Mouse (Mus musculus): ENCODE data around the gene Ly6g6f. TPM values are rescaled to one million over a fixed set of nuclear protein-coding genes. Genes with fewer than 3 reads are reported as not detected.

Ly6g6f gene
- polyA plus RNA-seq, 1 experiment from 2014 or later = 0.88 TPM

DNA sequence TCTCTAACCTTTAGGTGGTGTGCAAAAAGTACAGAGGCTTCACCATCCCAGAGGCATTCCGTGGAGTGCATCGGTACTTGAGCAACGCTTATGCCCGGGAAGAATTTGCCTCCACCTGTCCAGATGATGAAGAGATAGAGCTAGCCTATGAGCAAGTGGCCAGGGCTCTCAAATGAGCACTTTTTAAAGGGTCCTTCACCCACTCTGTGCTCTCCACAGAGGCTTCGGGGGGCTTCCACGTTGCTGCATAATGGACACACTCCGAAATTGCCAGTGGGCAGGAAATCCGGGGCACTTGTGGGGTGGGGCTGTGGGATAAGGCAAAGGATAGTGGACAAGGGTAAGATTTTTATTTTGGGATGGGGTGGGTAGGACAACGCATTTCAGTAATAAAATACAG is 27.1 kb downstream of the Ly6g6f start:
- Histone ChIP-seq H3K4me3 (ENCODE audit: low read depth, low read length) (no peak overlapping the region; the same call in 1 of the 2 replicates), H3K9me3 (ENCODE audit: control insufficient read depth, low read length) (no peaks in the 10 kb centered on the region; the same call in none of the 2 replicates), H3K27ac (ENCODE audit: low read depth, low read length) (no peak overlapping the region; the same call in 1 of the 2 replicates), H3K9ac (ENCODE audit: low read length) (peak overlapping the region; percentile 23; the same call in 1 of the 2 replicates), H3K36me3 (ENCODE audit: control insufficient read depth, insufficient read depth, low read length) (peaks cover 18% of the 10 kb centered on the region), H3K27me3 (ENCODE audit: control insufficient read depth, insufficient read depth, low read length) (no peaks in the 10 kb centered on the region), H3K4me1 (replicated peaks; ENCODE audit: control insufficient read depth, insufficient read depth, low read length) (peaks cover 12% of the 10 kb centered on the region), H3K4me2 (ENCODE audit: low read depth, low read length, severe bottlenecking) (peak overlapping the region; percentile 73; the same call in 1 of the 2 replicates)
- 78% methylated on average over 9 of the region's 9 CpGs for WGBS
- DNase-seq (ENCODE audit: low spot score) = no peak
- ATAC-seq (replicated peaks; ENCODE audit: low FRiP score) = 0 out of 2 replicates have a peak, but pooled peaks have one; percentile 1

DNA sequence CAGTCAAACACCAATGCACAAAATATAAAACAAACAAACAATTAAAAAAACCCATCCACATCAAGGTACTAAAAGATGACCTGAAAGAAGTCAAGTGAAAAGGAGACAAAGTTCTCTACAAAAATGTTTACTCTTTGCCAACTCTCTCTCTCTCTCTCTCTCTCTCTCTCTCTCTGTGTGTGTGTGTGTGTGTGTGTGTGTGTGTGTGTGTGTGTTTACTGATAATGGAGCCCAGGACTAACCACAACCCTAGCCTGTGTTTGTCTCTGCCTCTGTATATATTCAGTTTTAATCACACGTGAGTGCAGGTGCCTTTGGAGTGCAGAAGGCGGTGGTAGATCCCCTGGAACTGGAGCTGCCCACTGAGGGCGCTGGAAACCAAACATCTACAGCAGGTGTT is 28.3 kb downstream of the Ly6g6f start:
- Histone ChIP-seq H3K36me3 (ENCODE audit: control insufficient read depth, insufficient read depth, low read length) (peaks cover 18% of the 10 kb centered on the region), H3K27me3 (ENCODE audit: control insufficient read depth, insufficient read depth, low read length) (no peaks in the 10 kb centered on the region), H3K4me3 (ENCODE audit: low read depth, low read length) (no peak overlapping the region), H3K4me2 (ENCODE audit: low read depth, low read length, severe bottlenecking) (no peak overlapping the region), H3K4me1 (replicated peaks; ENCODE audit: control insufficient read depth, insufficient read depth, low read length) (peaks cover 14% of the 10 kb centered on the region), H3K9me3 (ENCODE audit: control insufficient read depth, low read length) (no peaks in the 10 kb centered on the region; the same call in none of the 2 replicates), H3K9ac (ENCODE audit: low read length) (no peak overlapping the region), H3K27ac (ENCODE audit: low read depth, low read length) (no peak overlapping the region)
- ATAC-seq (replicated peaks; ENCODE audit: low FRiP score) = no peak
- 78% methylated on average over 3 of the region's 3 CpGs for WGBS
- DNase-seq (ENCODE audit: low spot score) = no peak

DNA sequence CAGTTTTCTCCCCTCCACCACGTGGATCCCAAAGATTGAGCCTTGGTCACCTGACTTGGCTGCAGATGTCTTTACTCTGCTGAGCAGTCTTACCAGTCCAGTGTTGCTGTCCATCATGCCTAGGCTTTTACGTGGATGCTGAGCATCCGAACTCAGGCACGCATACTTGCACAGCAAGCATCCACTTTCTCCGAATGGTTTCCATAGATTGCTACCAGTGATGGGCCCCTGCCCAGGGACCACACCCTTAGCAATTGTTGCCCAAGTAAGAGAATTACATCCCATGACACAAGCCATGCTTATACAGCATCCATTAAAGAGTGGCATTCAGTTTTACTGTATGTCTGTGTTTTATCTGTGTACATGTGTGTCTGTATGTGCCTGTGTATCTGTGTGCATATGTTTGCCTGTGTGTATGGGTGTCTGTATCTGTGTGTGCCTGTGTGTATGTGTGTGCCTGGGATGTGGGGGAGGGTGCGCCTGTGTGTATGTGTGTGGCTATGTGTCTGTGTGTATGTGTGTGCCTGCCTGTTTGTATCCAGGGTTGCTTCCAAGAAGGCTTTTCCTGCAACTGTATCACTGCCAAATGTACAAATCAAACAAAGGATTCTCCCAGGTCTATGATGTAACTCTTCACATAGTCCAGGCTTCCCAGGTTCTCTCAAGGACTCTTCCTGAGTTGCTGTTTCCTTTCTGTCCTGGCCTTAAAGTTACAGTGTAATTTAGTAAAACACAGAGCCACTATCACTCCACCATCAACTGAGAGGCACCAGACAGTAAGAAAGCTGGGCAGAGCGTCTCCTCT is 29.5 kb downstream of the Ly6g6f start:
- WGBS = 95% methylated on average over 7 of the region's 7 CpGs
- H3K36me3 ChIP-seq (ENCODE audit: control insufficient read depth, insufficient read depth, low read length) = peaks cover 11% of the 10 kb centered on the region

DNA sequence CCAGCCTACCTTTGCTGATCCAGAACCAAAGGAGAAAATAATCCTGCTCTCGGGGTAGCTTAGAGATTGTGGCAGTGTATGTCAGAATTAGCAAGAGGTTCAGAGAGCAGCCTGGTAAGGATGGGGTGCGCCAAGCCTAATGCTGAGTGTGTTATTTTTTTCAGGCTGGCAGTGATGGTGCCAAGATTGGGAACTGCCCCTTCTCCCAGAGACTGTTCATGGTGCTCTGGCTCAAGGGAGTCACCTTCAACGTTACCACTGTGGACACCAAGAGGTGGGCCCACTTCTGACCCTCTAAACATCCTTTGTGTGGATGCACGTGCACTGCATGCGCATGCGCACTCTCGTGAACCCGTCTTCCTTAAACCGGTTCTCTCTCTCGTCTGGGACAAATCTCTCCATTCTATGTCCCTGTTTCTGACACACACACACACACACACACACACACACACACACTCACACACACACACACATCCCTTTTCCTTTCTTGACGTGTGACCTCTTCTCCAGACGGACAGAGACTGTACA is 33.1 kb downstream of the Ly6g6f start:
- H3K36me3 ChIP-seq (ENCODE audit: control insufficient read depth, insufficient read depth, low read length) = peaks cover 11% of the 10 kb centered on the region
- peak overlapping the region; percentile 74 for H3K9ac ChIP-seq (ENCODE audit: low read length)
- H3K4me3 ChIP-seq (ENCODE audit: low read depth, low read length) = peak overlapping the region; percentile 58; the same call in 1 of the 2 replicates
- H3K27me3 ChIP-seq (ENCODE audit: control insufficient read depth, insufficient read depth, low read length) = no peaks in the 10 kb centered on the region
- ATAC-seq (replicated peaks; ENCODE audit: low FRiP score) = no peak
- H3K4me2 ChIP-seq (ENCODE audit: low read depth, low read length, severe bottlenecking) = peak overlapping the region; percentile 88
- no peak for DNase-seq (ENCODE audit: low spot score)
- peaks cover 25% of the 10 kb centered on the region for H3K4me1 ChIP-seq (replicated peaks; ENCODE audit: control insufficient read depth, insufficient read depth, low read length)
- peak overlapping the region; percentile 91 for H3K27ac ChIP-seq (ENCODE audit: low read depth, low read length)
- 87% methylated on average over 12 of the region's 12 CpGs for WGBS
- H3K9me3 ChIP-seq (ENCODE audit: control insufficient read depth, low read length) = no peaks in the 10 kb centered on the region; the same call in none of the 2 replicates

More for the DNA sequence above, 29.5 kb downstream of the Ly6g6f start:
- no peaks in the 10 kb centered on the region for H3K27me3 ChIP-seq (ENCODE audit: control insufficient read depth, insufficient read depth, low read length)
- no peak overlapping the region for H3K4me3 ChIP-seq (ENCODE audit: low read depth, low read length)
- no peak for ATAC-seq (replicated peaks; ENCODE audit: low FRiP score)
- no peak overlapping the region for H3K27ac ChIP-seq (ENCODE audit: low read depth, low read length)
- DNase-seq (ENCODE audit: low spot score) = no peak
- H3K9me3 ChIP-seq (ENCODE audit: control insufficient read depth, low read length) = no peaks in the 10 kb centered on the region; the same call in none of the 2 replicates
- H3K4me2 ChIP-seq (ENCODE audit: low read depth, low read length, severe bottlenecking) = no peak overlapping the region
- no peak overlapping the region for H3K9ac ChIP-seq (ENCODE audit: low read length)
- peaks cover 21% of the 10 kb centered on the region for H3K4me1 ChIP-seq (replicated peaks; ENCODE audit: control insufficient read depth, insufficient read depth, low read length)

DNA sequence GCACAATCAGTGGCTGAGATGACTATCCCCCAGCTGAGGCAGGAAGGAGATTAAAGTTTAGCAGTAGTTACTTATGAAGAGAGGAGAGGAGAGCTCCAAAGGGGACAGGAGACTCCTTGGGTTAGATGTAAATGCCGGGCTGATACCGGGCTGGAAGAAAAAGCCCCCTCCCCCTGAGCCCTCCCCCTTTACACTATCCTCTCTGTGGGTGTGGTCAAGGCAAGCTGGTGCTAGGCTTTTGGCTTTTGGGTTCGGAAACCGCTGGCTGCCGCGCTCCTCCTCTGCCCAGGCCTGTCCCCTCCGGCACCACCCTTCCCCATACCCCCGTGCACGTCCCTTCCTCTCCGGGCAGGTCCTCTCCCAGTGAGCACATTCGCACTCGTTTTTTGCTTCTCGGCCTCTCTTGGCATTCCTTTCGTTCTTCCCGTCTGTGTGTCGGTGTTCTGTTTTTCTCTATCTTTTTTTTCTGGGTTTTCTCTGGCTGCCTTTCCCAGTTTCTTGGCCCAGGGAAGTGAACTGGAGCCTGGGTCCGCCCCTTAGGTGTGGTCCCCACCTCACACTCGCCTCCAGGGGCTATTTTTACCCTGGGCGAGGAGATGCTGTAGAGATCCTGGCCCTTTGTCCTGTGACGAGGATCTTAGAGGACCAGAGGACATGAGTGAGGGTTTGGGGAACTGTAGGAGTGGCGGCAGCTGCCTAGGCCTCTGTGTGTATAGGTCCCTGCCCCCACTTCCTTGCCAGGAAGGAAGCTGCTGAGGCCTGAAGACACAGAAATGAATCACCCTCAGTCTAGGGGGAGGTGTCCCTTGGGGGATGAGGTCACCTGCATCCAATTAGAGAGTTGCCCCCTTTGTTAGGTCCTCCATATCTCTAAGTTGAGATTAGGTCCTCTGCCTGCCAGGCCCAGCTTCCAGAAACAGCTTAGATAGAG is 34.0 kb downstream of the Ly6g6f start:
- peaks cover 11% of the 10 kb centered on the region for H3K36me3 ChIP-seq (ENCODE audit: control insufficient read depth, insufficient read depth, low read length)
- H3K4me2 ChIP-seq (ENCODE audit: low read depth, low read length, severe bottlenecking) = peak overlapping the region; percentile 88
- H3K4me3 ChIP-seq (ENCODE audit: low read depth, low read length) = peak overlapping the region; percentile 58
- ATAC-seq (replicated peaks; ENCODE audit: low FRiP score) = peak; percentile 43
- H3K4me1 ChIP-seq (replicated peaks; ENCODE audit: control insufficient read depth, insufficient read depth, low read length) = peaks cover 29% of the 10 kb centered on the region
- peak; percentile 81 for DNase-seq (ENCODE audit: low spot score)
- H3K27ac ChIP-seq (ENCODE audit: low read depth, low read length) = peak overlapping the region; percentile 91
- no peaks in the 10 kb centered on the region; the same call in none of the 2 replicates for H3K9me3 ChIP-seq (ENCODE audit: control insufficient read depth, low read length)
- H3K27me3 ChIP-seq (ENCODE audit: control insufficient read depth, insufficient read depth, low read length) = no peaks in the 10 kb centered on the region
- H3K9ac ChIP-seq (ENCODE audit: low read length) = peak overlapping the region; percentile 74
- 2% methylated on average over 21 of the region's 21 CpGs for WGBS

DNA sequence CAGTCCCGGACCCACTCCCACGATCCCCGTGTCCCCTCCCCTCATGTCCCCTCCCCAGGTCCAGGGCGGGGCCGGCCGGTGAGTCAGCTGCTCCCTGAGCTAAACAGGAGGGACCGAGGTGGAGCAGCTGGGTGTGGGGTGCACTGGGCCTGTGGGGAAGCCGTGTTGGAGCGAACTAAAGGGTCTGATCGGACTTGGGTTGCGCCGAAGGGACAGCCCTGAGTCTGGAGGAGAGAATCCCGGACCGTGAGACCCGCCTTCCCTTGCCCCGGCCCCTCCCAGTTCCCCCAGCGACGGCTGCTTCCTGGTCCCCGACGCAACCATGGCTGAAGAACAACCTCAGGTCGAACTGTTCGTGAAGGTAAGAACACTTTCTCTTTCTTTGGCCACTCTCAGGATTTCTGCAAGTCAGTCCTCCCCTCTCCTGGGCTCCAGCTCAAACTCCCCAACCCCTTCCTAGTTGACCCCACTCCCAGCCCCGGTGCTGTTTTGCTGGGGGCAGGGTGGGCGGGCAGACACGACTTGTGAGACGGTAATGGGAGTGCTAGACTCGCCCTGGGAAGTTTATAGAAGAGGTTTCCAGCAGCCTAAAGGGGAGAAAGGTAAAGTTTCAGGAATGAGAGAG is 35.2 kb downstream of the Ly6g6f start:
- ATAC-seq (replicated peaks; ENCODE audit: low FRiP score) (no peak), DNase-seq (ENCODE audit: low spot score) (peak; percentile 82)
- H3K4me2 ChIP-seq (ENCODE audit: low read depth, low read length, severe bottlenecking) = peak overlapping the region; percentile 88
- no peaks in the 10 kb centered on the region for H3K27me3 ChIP-seq (ENCODE audit: control insufficient read depth, insufficient read depth, low read length)
- H3K4me3 ChIP-seq (ENCODE audit: low read depth, low read length) = peak overlapping the region; percentile 58
- no peaks in the 10 kb centered on the region; the same call in none of the 2 replicates for H3K9me3 ChIP-seq (ENCODE audit: control insufficient read depth, low read length)
- peak overlapping the region; percentile 79 for H3K9ac ChIP-seq (ENCODE audit: low read length)
- H3K4me1 ChIP-seq (replicated peaks; ENCODE audit: control insufficient read depth, insufficient read depth, low read length) = peaks cover 32% of the 10 kb centered on the region
- peak overlapping the region; percentile 86 for H3K27ac ChIP-seq (ENCODE audit: low read depth, low read length)
- 2% methylated on average over 27 of the region's 27 CpGs for WGBS
- peaks cover 5% of the 10 kb centered on the region for H3K36me3 ChIP-seq (ENCODE audit: control insufficient read depth, insufficient read depth, low read length)

DNA sequence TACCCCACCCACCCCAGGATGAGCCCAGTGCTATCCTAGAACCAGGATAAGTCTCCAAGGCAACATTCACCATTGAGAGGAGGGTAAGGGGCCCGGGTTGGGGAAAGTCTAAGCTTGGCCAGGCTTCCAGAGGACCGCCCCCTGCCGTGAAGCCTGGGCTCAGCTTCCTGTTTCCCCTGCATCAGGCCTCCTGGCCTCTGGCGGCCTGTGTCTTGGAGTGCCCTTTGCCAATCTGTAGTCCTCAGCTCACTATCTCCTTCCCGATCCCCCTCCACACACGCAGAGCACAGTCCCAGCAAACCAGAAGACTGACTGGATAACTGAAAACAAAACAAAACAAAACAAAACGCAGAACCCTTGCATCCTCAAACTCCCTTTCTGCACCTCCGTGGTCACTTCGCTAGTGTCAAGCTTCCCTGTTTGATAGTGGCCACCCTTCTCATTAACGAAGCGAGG is 35.8 kb downstream of the Ly6g6f start, which contains the start of gene Clic1:
Gene Clic1 (plus strand): TSS at position 406 of the 456 bp plus-strand sequence.
- 1% methylated on average over 11 of the region's 11 CpGs for WGBS
- Histone ChIP-seq H3K9ac (ENCODE audit: low read length) (peak within 1 kb of the TSS; percentile 79), H3K9me3 (ENCODE audit: control insufficient read depth, low read length) (no peaks in the 10 kb centered on the region; the same call in none of the 2 replicates), H3K4me3 (ENCODE audit: low read depth, low read length) (peak within 1 kb of the TSS; percentile 58), H3K27me3 (ENCODE audit: control insufficient read depth, insufficient read depth, low read length) (no peaks in the 10 kb centered on the region), H3K36me3 (ENCODE audit: control insufficient read depth, insufficient read depth, low read length) (peaks cover 5% of the 10 kb centered on the region), H3K4me2 (ENCODE audit: low read depth, low read length, severe bottlenecking) (peak within 1 kb of the TSS; percentile 88), H3K4me1 (replicated peaks; ENCODE audit: control insufficient read depth, insufficient read depth, low read length) (peaks cover 32% of the 10 kb centered on the region), H3K27ac (ENCODE audit: low read depth, low read length) (peak within 1 kb of the TSS; percentile 86)
- DNase-seq (ENCODE audit: low spot score) = peak; percentile 88
- peak; percentile 5; the same call in 1 of the 2 replicates for ATAC-seq (replicated peaks; ENCODE audit: low FRiP score)
